Mouse (Mus musculus) megakaryocyte-erythroid progenitor cell, adult 5-6 weeks (primary cell): ENCODE measurements at regions not wholly inside any gene's neighbourhood (a gene's known extent, or its start where the extent isn't known, plus 50 kb on each side); places are given as distances from the start of the nearest gene placed in this dataset.

ENCODE experiments used
- ATAC-seq: replicated peaks from 2 replicates; pipeline ENCODE4 v1.8.0; 2016; ENCODE audit warnings: mild to moderate bottlenecking, inconsistent platforms; ENCODE audit not compliant: severe bottlenecking, poor library complexity, low FRiP score, low TSS enrichment

- no peak for ATAC-seq
Observed at GRCm38 (mm10) chr17:94165305-94165860, 584.4 kb downstream of the Mettl4 start.

GRCm38 (mm10) chr17:94144298-94144697 lies 605.5 kb downstream of the Mettl4 start:
- no peak for ATAC-seq

- no peak for ATAC-seq
Observed at GRCm38 (mm10) chr17:94133201-94133600, 616.6 kb downstream of the Mettl4 start.

GRCm38 (mm10) chr17:94093984-94094660 lies 655.7 kb downstream of the Mettl4 start:
- ATAC-seq = no peak

- no peak for ATAC-seq
Observed at GRCm38 (mm10) chr17:94054436-94055060, 695.3 kb downstream of the Mettl4 start.

GRCm38 (mm10) chr17:94048475-94048874 lies 701.3 kb downstream of the Mettl4 start:
- no peak for ATAC-seq

- no peak for ATAC-seq
Observed at GRCm38 (mm10) chr17:94038221-94038620, 711.6 kb downstream of the Mettl4 start.

GRCm38 (mm10) chr17:94012386-94012785 lies 737.4 kb downstream of the Mettl4 start:
- no peak for ATAC-seq

- ATAC-seq = no peak
Observed at GRCm38 (mm10) chr17:94002095-94002494, 747.7 kb downstream of the Mettl4 start.

- no peak for ATAC-seq
Observed at GRCm38 (mm10) chr17:94001515-94001914, 748.3 kb downstream of the Mettl4 start.

- ATAC-seq = 0 out of 2 replicates have a peak, but pooled peaks have one; percentile 14
Observed at GRCm38 (mm10) chr17:93986932-93987331, 762.9 kb downstream of the Mettl4 start.
